Mouse (Mus musculus) central nervous system, embryonic 14 days (tissue): Measurements from ENCODE around the gene Fcamr. TPM values are rescaled to one million over a fixed set of nuclear protein-coding genes. Genes with fewer than 3 reads are reported as not detected.

ENCODE experiments used
- polyA plus RNA-seq: library from polyadenylated mRNA; depleted of rRNA; stranded (reverse); fragments of >200 nt; gene quantifications from 2 replicates; pipeline ENCODE4 v1.2.3, GENCODE M21; 2012; rRNA removed

The Fcamr gene
- polyA plus RNA-seq = not detected in 2 replicates

DNA sequence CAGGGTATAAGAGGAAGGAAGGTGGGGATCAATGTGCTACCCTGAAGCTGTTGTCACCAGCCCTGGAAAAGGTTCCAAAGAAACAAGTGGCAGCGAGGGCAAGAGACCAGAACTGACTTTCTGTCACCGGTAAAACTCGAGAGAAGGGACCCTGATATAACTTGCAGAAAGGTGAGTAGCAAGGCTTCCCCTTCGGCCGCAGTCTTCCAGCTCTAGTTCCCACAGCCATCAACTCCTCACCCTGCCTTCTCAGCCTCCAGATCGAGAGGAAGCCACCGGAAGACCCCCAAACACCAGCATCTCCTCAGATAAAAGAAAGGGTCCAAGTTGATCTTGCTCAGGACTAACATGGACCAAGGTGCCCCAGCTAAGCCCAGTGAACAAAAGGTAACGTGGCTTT is at the start of gene Fcamr:
Fcamr (plus strand) TSS at position 301 of the 400 bp plus-strand sequence.

DNA sequence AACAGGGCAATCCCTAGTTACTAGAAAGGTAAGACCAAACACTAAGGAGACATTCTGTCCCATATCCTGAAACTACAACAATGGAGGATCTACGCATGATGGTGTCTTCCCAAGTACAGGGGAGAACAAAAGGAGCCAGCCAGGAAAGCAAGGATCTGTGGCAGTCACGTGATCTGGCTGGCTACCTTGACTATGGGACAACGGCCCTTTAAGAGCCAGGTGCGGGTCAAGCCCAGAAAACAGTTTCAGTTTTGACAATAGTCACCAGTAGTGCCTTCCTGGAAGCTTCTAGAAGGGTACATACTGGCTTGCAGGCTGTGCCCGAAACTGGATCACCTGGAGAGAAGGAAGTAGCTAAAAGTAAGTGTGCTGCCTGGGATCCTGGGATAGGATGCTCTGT is 25.7 kb downstream of the Fcamr start, which contains the start of gene Pigr:
Pigr (plus strand) TSS at position 237 of the 400 bp plus-strand sequence.

Other genes starting within 250 kb of the Fcamr start
- not detected in 2 replicates for gene Zp3r, start 171.3 kb upstream of the Fcamr start, polyA plus RNA-seq
- 0.06 TPM in 1 of 2 replicates, not detected in the other for gene C4bp, start 139.3 kb upstream of the Fcamr start, polyA plus RNA-seq
- gene Gm29427, start 85.1 kb upstream of the Fcamr start, polyA plus RNA-seq = 0.05 and 0.06 TPM in 2 replicates
- 3.5 and 4.0 TPM in 2 replicates for gene Yod1, start 83.6 kb upstream of the Fcamr start, polyA plus RNA-seq
- gene Pfkfb2, start 71.6 kb upstream of the Fcamr start, polyA plus RNA-seq = 33.3 and 34.2 TPM in 2 replicates
- gene AA986860, start 68.9 kb upstream of the Fcamr start, polyA plus RNA-seq = 0.42 and 0.54 TPM in 2 replicates
- gene Pigr, start 25.8 kb downstream of the Fcamr start, polyA plus RNA-seq = 0.02 TPM in 1 of 2 replicates, not detected in the other
- 0.12 and 0.21 TPM in 2 replicates for gene Fcmr, start 64.8 kb downstream of the Fcamr start, polyA plus RNA-seq
- not detected in 2 replicates for gene Il24, start 86.6 kb downstream of the Fcamr start, polyA plus RNA-seq
- not detected in 2 replicates for gene Il20, start 110.5 kb downstream of the Fcamr start, polyA plus RNA-seq
- gene Il19, start 139.2 kb downstream of the Fcamr start, polyA plus RNA-seq = 0.10 and 0.11 TPM in 2 replicates
- not detected in 2 replicates for gene Il10, start 218.9 kb downstream of the Fcamr start, polyA plus RNA-seq